Mouse (Mus musculus): ENCODE measurements at regions not wholly inside any gene's neighbourhood (a gene's known extent, or its start where the extent isn't known, plus 50 kb on each side); places are given as distances from the start of the nearest gene placed in this dataset.

- DNase-seq (ENCODE audit: low read depth, low spot score), result no peak
These were observed 80.0 kb downstream of the Tbx4 start for GRCm38 (mm10) chr11:85966207-85966606.

- DNase-seq (ENCODE audit: low read depth, low spot score), result no peak
These were observed 84.1 kb downstream of the Tbx4 start for GRCm38 (mm10) chr11:85970287-85970686.

GRCm38 (mm10) chr11:85972385-85972784 is 86.2 kb downstream of the Tbx4 start:
- DNase-seq (ENCODE audit: low read depth, low spot score), result peak; percentile 46

GRCm38 (mm10) chr11:85973736-85974135 is 87.5 kb downstream of the Tbx4 start:
- DNase-seq (ENCODE audit: low read depth, low spot score), result no peak

GRCm38 (mm10) chr11:85976693-85977434 is 90.6 kb downstream of the Tbx4 start:
- no peak for DNase-seq (ENCODE audit: low read depth, low spot score)

GRCm38 (mm10) chr11:85980388-85980787 is 94.2 kb downstream of the Tbx4 start:
- DNase-seq (ENCODE audit: low read depth, low spot score), result no peak

- DNase-seq (ENCODE audit: low read depth, low spot score), result no peak
These were observed 95.3 kb downstream of the Tbx4 start for GRCm38 (mm10) chr11:85981561-85981960.

GRCm38 (mm10) chr11:85986338-85986737 is 100.1 kb downstream of the Tbx4 start:
- no peak for DNase-seq (ENCODE audit: low read depth, low spot score)

GRCm38 (mm10) chr11:85987181-85987580 is 101.0 kb downstream of the Tbx4 start:
- DNase-seq (ENCODE audit: low read depth, low spot score), result no peak

GRCm38 (mm10) chr11:85989536-85989935 is 103.3 kb downstream of the Tbx4 start:
- no peak for DNase-seq (ENCODE audit: low read depth, low spot score)

GRCm38 (mm10) chr11:85989940-85990493 is 103.8 kb downstream of the Tbx4 start:
- DNase-seq (ENCODE audit: low read depth, low spot score), result peak; percentile 53

- DNase-seq (ENCODE audit: low read depth, low spot score), result peak; percentile 46
These were observed 109.3 kb downstream of the Tbx4 start for GRCm38 (mm10) chr11:85995318-85996095.

GRCm38 (mm10) chr11:85996686-85997085 is 110.5 kb downstream of the Tbx4 start:
- DNase-seq (ENCODE audit: low read depth, low spot score), result no peak

- DNase-seq (ENCODE audit: low read depth, low spot score), result no peak
These were observed 117.1 kb downstream of the Tbx4 start for GRCm38 (mm10) chr11:86003341-86003740.

GRCm38 (mm10) chr11:86005284-86005683 is 119.1 kb downstream of the Tbx4 start:
- DNase-seq (ENCODE audit: low read depth, low spot score), result no peak

GRCm38 (mm10) chr11:86005899-86006445 is 119.8 kb downstream of the Tbx4 start:
- DNase-seq (ENCODE audit: low read depth, low spot score), result no peak

- no peak for DNase-seq (ENCODE audit: low read depth, low spot score)
These were observed 120.6 kb downstream of the Tbx4 start for GRCm38 (mm10) chr11:86006859-86007258.

Measured in retina, postnatal 7 days (tissue).